Mouse (Mus musculus) CD8-positive naive resting alpha-beta T cell, adult 2 months (primary cell): Measurements from ENCODE around the gene Igsf10.

Source experiments
- DNase-seq, 2 experiments: peaks; one replicate each; pipeline ENCODE4 v3.0.0; 2022; ENCODE audit warnings: low read depth in 2 of 2, low spot score in 2 of 2

The Igsf10 gene

GRCm38 (mm10) chr3:59293437-59294199 lies 50.6 kb downstream of the Igsf10 start:
- DNase-seq = no peak

GRCm38 (mm10) chr3:59290551-59290950 lies 53.6 kb downstream of the Igsf10 start:
- DNase-seq = no peak

- DNase-seq = no peak
Measured at GRCm38 (mm10) chr3:59278620-59279019, 65.6 kb downstream of the Igsf10 start.

GRCm38 (mm10) chr3:59278254-59278533 lies 66.0 kb downstream of the Igsf10 start:
- DNase-seq = no peak

DNA sequence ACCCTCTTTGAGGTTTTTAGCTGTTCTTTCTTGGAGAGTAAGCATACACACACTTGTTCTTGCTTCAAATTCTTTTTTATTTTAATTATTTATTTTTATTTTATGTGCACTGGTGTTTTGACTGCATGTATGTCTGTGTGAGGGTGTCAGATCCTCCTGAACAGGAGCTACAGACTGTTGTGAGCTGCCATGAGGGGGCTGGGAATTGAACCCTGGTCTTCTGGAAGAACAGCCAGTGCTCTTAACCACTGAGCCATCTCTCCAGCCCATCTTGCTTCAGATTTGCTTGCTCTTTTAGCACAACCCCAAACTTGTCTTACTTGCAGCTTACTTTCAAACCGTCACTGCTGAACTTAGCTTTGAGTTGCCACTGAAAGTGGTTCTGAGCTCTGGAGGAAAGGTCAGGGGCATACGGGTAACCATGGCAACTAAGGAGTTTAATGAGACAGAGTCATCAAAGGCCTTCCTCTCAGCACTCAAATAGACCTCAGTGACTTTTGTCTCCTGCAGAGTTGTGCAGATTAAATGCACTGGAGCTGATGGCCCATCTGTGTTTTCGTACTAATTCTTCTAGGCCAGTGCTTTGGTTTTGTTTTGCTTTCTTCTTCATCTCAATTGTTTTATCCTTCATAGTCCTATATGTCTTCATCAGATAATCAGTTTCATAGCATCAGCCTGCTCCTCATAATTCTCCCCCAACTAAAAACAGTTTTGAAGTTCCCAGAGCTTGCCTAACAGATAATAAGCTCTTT lies 66.5 kb downstream of the Igsf10 start:
- DNase-seq = no peak

DNA sequence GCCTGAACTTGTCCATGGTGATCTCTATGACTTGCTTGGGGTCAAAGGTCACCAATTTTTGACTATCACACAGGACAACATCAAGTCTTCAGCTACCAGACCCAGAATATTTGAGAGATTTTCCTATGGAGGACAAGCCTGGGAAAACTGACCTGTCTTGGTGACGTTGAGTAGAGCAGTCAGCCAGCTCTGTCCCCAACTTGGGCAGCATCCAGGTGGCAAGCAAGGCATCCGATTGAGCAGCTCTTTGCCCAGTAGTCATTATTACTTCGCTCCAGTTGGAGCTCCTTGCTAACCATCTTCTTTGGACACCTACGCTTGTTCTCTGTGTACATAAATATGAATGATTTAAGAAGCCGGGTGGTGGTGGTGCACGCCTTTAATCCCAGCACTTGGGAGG lies 73.4 kb downstream of the Igsf10 start:
- DNase-seq = no peak
